Mouse (Mus musculus) CD4-positive, CD25-positive, alpha-beta regulatory T cell (primary cell): ENCODE measurements around the gene Gm42421. TPM values are rescaled to one million over a fixed set of nuclear protein-coding genes. Genes with fewer than 3 reads are reported as not detected.

ENCODE experiments used
- polyA plus RNA-seq: library from polyadenylated mRNA; unstranded; fragments of 100-300 nt; shearing (Covaris generic); gene quantifications from one replicate; pipeline ENCODE4 v1.2.1, GENCODE M21; 2017

Gene Gm42421
- polyA plus RNA-seq = 2.6 TPM

GRCm38 (mm10) chr5:143927875-143928274 is at the start of gene Gm42421:
Gm42421 (plus strand) TSS chr5:143928175.

GRCm38 (mm10) chr5:143897635-143898330 is 30.2 kb upstream of the Gm42421 start, which contains the start of gene Ankrd61:
Ankrd61 (minus strand) TSS chr5:143897685.

GRCm38 (mm10) chr5:143909417-143910400 is 18.3 kb upstream of the Gm42421 start, which contains the start of the genes Aimp2 and Pms2:
Aimp2 (minus strand) TSS chr5:143909847.
Pms2 (plus strand) TSS chr5:143909964.

GRCm38 (mm10) chr5:143932831-143933230 is 4.9 kb downstream of the Gm42421 start, which contains the start of gene Rsph10b:
Rsph10b (plus strand) TSS chr5:143933035.

Other genes with a start within 250 kb of the Gm42421 start
- 22.2 TPM for gene Usp42, start 195.9 kb upstream of the Gm42421 start, polyA plus RNA-seq
- gene Eif2ak1, start 110.4 kb upstream of the Gm42421 start, polyA plus RNA-seq = 58.6 TPM
- 0.49 TPM for gene Ankrd61, start 30.5 kb upstream of the Gm42421 start, polyA plus RNA-seq
- 54.6 TPM for gene Aimp2, start 18.3 kb upstream of the Gm42421 start, polyA plus RNA-seq
- 35.9 TPM for gene Pms2, start 18.2 kb upstream of the Gm42421 start, polyA plus RNA-seq
- gene Rsph10b, start 4.9 kb downstream of the Gm42421 start, polyA plus RNA-seq = 1.3 TPM
- 70.2 TPM for gene Ccz1, start 86.7 kb downstream of the Gm42421 start, polyA plus RNA-seq
- gene Ocm, start 98.5 kb downstream of the Gm42421 start, polyA plus RNA-seq = not detected
- 15.7 TPM for gene Lmtk2, start 172.3 kb downstream of the Gm42421 start, polyA plus RNA-seq